In the genomic region with DNA sequence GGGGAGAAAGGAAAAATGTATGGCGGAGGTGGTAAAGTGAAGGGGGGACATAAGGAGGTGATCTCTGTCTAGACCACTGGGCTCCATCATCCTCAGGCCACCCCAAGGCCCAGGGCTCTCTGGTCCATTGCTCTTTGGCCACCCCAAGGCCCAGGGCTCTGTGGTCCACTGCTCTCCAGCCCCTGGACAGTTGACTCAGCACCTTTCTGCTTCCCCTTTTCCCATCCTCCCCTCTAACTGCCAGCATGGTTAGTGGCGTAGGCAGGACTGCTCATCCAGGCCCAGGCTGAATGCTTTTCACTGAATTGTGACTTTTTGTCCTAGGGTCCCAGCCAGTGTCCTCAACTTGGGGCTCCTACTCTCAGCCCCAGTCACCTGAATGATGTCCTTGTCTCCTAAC, we compare ENCODE assay signal across 16 mouse cellular contexts. TPM values are rescaled to one million over a fixed set of nuclear protein-coding genes. Genes with fewer than 3 reads are reported as not detected.
DNase-seq lines count a peak whose midpoint lies in the region; ATAC-seq and TF ChIP-seq lines count a peak whose summit lies in the region.
"Had no signal": no experiment of that assay in that cellular context is flagged by ENCODE, and none has a peak within 500 bp of the region (broad histone marks: within the 10 kb centered on the region; RNA-seq: fewer than 3 reads in every experiment).

No protein-coding gene starts in this region.

- peak in 1 of 2 experiments; percentile 9 for DNase-seq in left cerebral cortex, adult 2 months (ENCODE audit: extremely low spot score in 1 of 2, low spot score in 2 of 2)
- DNase-seq in left cerebral cortex, postnatal 36 days (ENCODE audit: low spot score in 2 of 2), result no peak
- DNase-seq in embryonic facial prominence, embryonic 14.5 days (ENCODE audit: low spot score), result no peak
- DNase-seq in kidney, postnatal 0 days (ENCODE audit: low spot score), result no peak
- DNase-seq in spleen, postnatal 36 days (ENCODE audit: low spot score in 2 of 2), result no peak
- DNase-seq in gastrocnemius, postnatal 36 days, result no peak
- DNase-seq: embryo, embryonic 11 days; gastrocnemius, postnatal 14 days; lung, postnatal 36 days; right cerebral cortex, adult 18-20 months had no signal

- H3K36me3 ChIP-seq in embryonic facial prominence, embryonic 14.5 days (ENCODE audit: control insufficient read depth, insufficient read depth, low read length), result peaks cover 51% of the 10 kb centered on the region
- H3K36me3 ChIP-seq in kidney, postnatal 0 days (ENCODE audit: insufficient read depth, low read length), result peaks cover 26% of the 10 kb centered on the region
- H3K36me3 ChIP-seq in myocyte (ENCODE audit: control insufficient read depth, insufficient read depth), result peaks cover 37% of the 10 kb centered on the region

- peak; percentile 36 for TF ChIP-seq POLR2A in myocyte (IDR thresholded peaks at IDR 0.05; ENCODE audit: insufficient read length, low read depth)

- H3K4me3 ChIP-seq in left cerebral cortex, adult 2 months, result no peak overlapping the region
- no peak overlapping the region for H3K4me3 ChIP-seq in embryonic facial prominence, embryonic 14.5 days (ENCODE audit: low read depth, low read length)
- H3K4me3 ChIP-seq in kidney, postnatal 0 days (replicated peaks; ENCODE audit: low read depth, low read length), result no peak overlapping the region
- H3K4me3 ChIP-seq in myocyte, result no peak overlapping the region
- H3K4me3 ChIP-seq: forebrain, embryonic 12.5 days; limb, embryonic 12.5 days had no signal

- no peak overlapping the region for H3K9ac ChIP-seq in embryonic facial prominence, embryonic 14.5 days (ENCODE audit: low read depth, low read length)
- no peak overlapping the region for H3K9ac ChIP-seq in kidney, postnatal 0 days (ENCODE audit: low read depth, low read length)
- H3K9ac ChIP-seq: forebrain, embryonic 12.5 days; limb, embryonic 12.5 days had no signal

- peaks cover 17% of the 10 kb centered on the region for H3K4me1 ChIP-seq in embryonic facial prominence, embryonic 14.5 days (ENCODE audit: control insufficient read depth, insufficient read depth, low read length)
- peaks cover 38% of the 10 kb centered on the region for H3K4me1 ChIP-seq in kidney, postnatal 0 days (replicated peaks; ENCODE audit: insufficient read depth, low read length)

- TF ChIP-seq CTCF in left cerebral cortex, adult 2 months (IDR thresholded peaks at IDR 0.05), result no peak
- TF ChIP-seq CTCF in kidney, postnatal 0 days (IDR thresholded peaks at IDR 0.05; ENCODE audit: low read depth), result no peak

- H3K79me2 ChIP-seq in myocyte (ENCODE audit: control insufficient read depth, insufficient read depth), result peaks cover 91% of the 10 kb centered on the region

- no peaks in the 10 kb centered on the region for H3K27me3 ChIP-seq in embryonic facial prominence, embryonic 14.5 days (replicated peaks; ENCODE audit: control insufficient read depth, insufficient read depth, low read length)
- H3K27me3 ChIP-seq in kidney, postnatal 0 days (ENCODE audit: insufficient read depth, low read length), result no peaks in the 10 kb centered on the region
- H3K27me3 ChIP-seq in myocyte (ENCODE audit: control insufficient read depth, insufficient read depth, insufficient read length), result no peaks in the 10 kb centered on the region
- H3K27me3 ChIP-seq: forebrain, embryonic 12.5 days; limb, embryonic 12.5 days had no signal

- peak overlapping the region; percentile 97 for H3K27ac ChIP-seq in left cerebral cortex, adult 2 months
- 0 out of 2 replicates have a peak overlapping the region, but pooled peaks have one; percentile 11 for H3K27ac ChIP-seq in embryonic facial prominence, embryonic 14.5 days (replicated peaks; ENCODE audit: low read depth, low read length)
- H3K27ac ChIP-seq in kidney, postnatal 0 days, result no peak overlapping the region
- H3K27ac ChIP-seq: forebrain, embryonic 12.5 days; limb, embryonic 12.5 days had no signal

- intact Hi-C loops in left cerebral cortex, adult 2 months (cut with DNase I), result no loop called here
- intact Hi-C loops in left cerebral cortex, postnatal 36 days (cut with DNase I), result no loop called here
- intact Hi-C loops in gastrocnemius, postnatal 36 days (cut with DNase I), result no loop called here

- H3ac ChIP-seq in myocyte (ENCODE audit: control insufficient read depth, insufficient read length), result no peak overlapping the region

- no peak overlapping the region for H3K4me2 ChIP-seq in embryonic facial prominence, embryonic 14.5 days (ENCODE audit: low read depth, low read length)
- no peak overlapping the region for H3K4me2 ChIP-seq in kidney, postnatal 0 days (ENCODE audit: low read length)
- H3K4me2 ChIP-seq in myocyte (ENCODE audit: low read depth), result peak overlapping the region; percentile 96
- H3K4me2 ChIP-seq: forebrain, embryonic 12.5 days; limb, embryonic 12.5 days had no signal

- H3K9me3 ChIP-seq in embryonic facial prominence, embryonic 14.5 days (ENCODE audit: control insufficient read depth, low read length), result no peaks in the 10 kb centered on the region
- no peaks in the 10 kb centered on the region for H3K9me3 ChIP-seq in kidney, postnatal 0 days (replicated peaks; ENCODE audit: low read length)
- H3K9me3 ChIP-seq: forebrain, embryonic 12.5 days; limb, embryonic 12.5 days had no signal

- no peak for ATAC-seq in embryonic facial prominence, embryonic 14.5 days (ENCODE audit: low read depth)
- peak; percentile 61 for ATAC-seq in kidney, postnatal 0 days (replicated peaks; ENCODE audit: low FRiP score, low read depth)
- ATAC-seq: activated CD4-positive, CD25-positive, alpha-beta regulatory T cell, adult 4 months had no signal

- WGBS in embryonic facial prominence, embryonic 14.5 days, result 80% methylated on average over 2 of the region's 2 CpGs
- 79% methylated on average over 2 of the region's 2 CpGs for WGBS in kidney, postnatal 0 days

TF ChIP-seq in myocyte, 11 proteins besides CTCF, POLR2A, EP300 and RAD21:
- peak; percentile 58 for TF ChIP-seq POLR2AphosphoS2 (IDR thresholded peaks at IDR 0.05; ENCODE audit: insufficient read length, low read depth)
- no peak for TF ChIP-seq MYOG (IDR thresholded peaks at IDR 0.05; ENCODE audit: control insufficient read depth in 1 of 3, insufficient read depth in 1 of 3, insufficient read length in 2 of 3, low read depth in 2 of 3)

RNA-seq across cellular contexts. Expression of a gene that starts 21.8 kb away (rescaled TPM):
- total RNA-seq in left cerebral cortex, adult 2 months (2021), result 100 to 1,000 TPM; 239 to 266 TPM
- 100 to 1,000 TPM; 250 to 281 TPM for total RNA-seq in left cerebral cortex, postnatal 36 days (2021)
- 88.0 and 88.7 TPM in 2 replicates for polyA plus RNA-seq in embryonic facial prominence, embryonic 14.5 days (2014; fragmentation: Nextera tagmentation; extraction: Ambion mirVana)
- 53.7 and 65.4 TPM in 2 replicates for polyA plus RNA-seq in kidney, postnatal 0 days (2015; fragmentation: Nextera tagmentation; extraction: Ambion mirVana)
- 361 TPM for polyA plus RNA-seq in myocyte (2012; fragmentation: generic; extraction: Trizol)
- 10 to 100 TPM; 18.5 to 29.3 TPM for total RNA-seq in gastrocnemius, postnatal 36 days (2021)

RNA-seq across cellular contexts. Expression of a gene that starts 25.4 kb away (rescaled TPM):
- not detected for total RNA-seq in left cerebral cortex, adult 2 months (2021)
- not detected for total RNA-seq in left cerebral cortex, postnatal 36 days (2021)
- polyA plus RNA-seq in embryonic facial prominence, embryonic 14.5 days (2014; fragmentation: Nextera tagmentation; extraction: Ambion mirVana), result 0.18 TPM in 1 of 2 replicates, not detected in the other
- not detected in 2 replicates for polyA plus RNA-seq in kidney, postnatal 0 days (2015; fragmentation: Nextera tagmentation; extraction: Ambion mirVana)
- polyA plus RNA-seq in myocyte (2012; fragmentation: generic; extraction: Trizol), result not detected
- not detected for total RNA-seq in gastrocnemius, postnatal 36 days (2021)
- total RNA-seq: gastrocnemius, postnatal 14 days; layer of hippocampus, adult 18-20 months had no signal
- polyA plus RNA-seq: activated CD4-positive, CD25-positive, alpha-beta regulatory T cell, adult 4 months; forebrain, embryonic 12.5 days; hindbrain, embryonic 11.5 days; limb, embryonic 12.5 days had no signal

RNA-seq across cellular contexts. Expression of a gene that starts 51.9 kb away (rescaled TPM):
- total RNA-seq in left cerebral cortex, adult 2 months (2021), result 10 to 100 TPM; 90.2 to 90.3 TPM
- total RNA-seq in left cerebral cortex, postnatal 36 days (2021), result 10 to 100 TPM; 90.4 to 94.5 TPM
- polyA plus RNA-seq in embryonic facial prominence, embryonic 14.5 days (2014; fragmentation: Nextera tagmentation; extraction: Ambion mirVana), result 289 and 337 TPM in 2 replicates
- polyA plus RNA-seq in kidney, postnatal 0 days (2015; fragmentation: Nextera tagmentation; extraction: Ambion mirVana), result 294 and 311 TPM in 2 replicates
- polyA plus RNA-seq in myocyte (2012; fragmentation: generic; extraction: Trizol), result 294 TPM
- 10 to 100 TPM; 46.3 to 51.4 TPM for total RNA-seq in gastrocnemius, postnatal 36 days (2021)

RNA-seq across cellular contexts. Expression of a gene that starts 58.1 kb away (rescaled TPM):
- 10 to 100 TPM; 55.3 to 59.3 TPM for total RNA-seq in left cerebral cortex, adult 2 months (2021)
- total RNA-seq in left cerebral cortex, postnatal 36 days (2021), result 10 to 100 TPM; 42.4 to 63.2 TPM
- 66.4 and 70.3 TPM in 2 replicates for polyA plus RNA-seq in embryonic facial prominence, embryonic 14.5 days (2014; fragmentation: Nextera tagmentation; extraction: Ambion mirVana)
- polyA plus RNA-seq in kidney, postnatal 0 days (2015; fragmentation: Nextera tagmentation; extraction: Ambion mirVana), result 71.4 and 72.1 TPM in 2 replicates
- 17.2 TPM for polyA plus RNA-seq in myocyte (2012; fragmentation: generic; extraction: Trizol)
- total RNA-seq in gastrocnemius, postnatal 36 days (2021), result 10 to 100 TPM; 19.9 to 25.0 TPM

Comparison
In these comparisons a context has a peak if more than half of its experiments do, and no peak if none do; other contexts are left out.
1. RNA of a gene that starts 21.8 kb away (total RNA-seq): 250 to 281 TPM in left cerebral cortex, postnatal 36 days and 239 to 266 TPM in left cerebral cortex, adult 2 months; 18.5 to 29.3 TPM in gastrocnemius, postnatal 36 days; every median in the first group is over 4 times any median in the second.